Mouse (Mus musculus) cortical plate, adult 2 months (tissue): Measurements from ENCODE around the gene Eya3. TPM values are rescaled to one million over a fixed set of nuclear protein-coding genes. Genes with fewer than 3 reads are reported as not detected.

Experiments used
- H3K27ac ChIP-seq: fragments of 200-500 bp; 2 replicates; pipeline ENCODE4 v1.5.1; 2012; ENCODE audit warnings: low read length, control low read depth, inconsistent platforms; ENCODE audit not compliant: insufficient read depth
- H3K4me1 ChIP-seq: fragments of 200-500 bp; 2 replicates; pipeline ENCODE4 v1.6.1; 2011; ENCODE audit warnings: low read length; ENCODE audit not compliant: control insufficient read depth, insufficient read depth
- H3K4me3 ChIP-seq: fragments of 200-500 bp; 2 replicates; pipeline ENCODE4 v1.5.1; 2011; ENCODE audit warnings: mild to moderate bottlenecking, low read length, control low read depth; ENCODE audit not compliant: insufficient read depth
- CTCF ChIP-seq: fragments of 200-500 bp; IDR thresholded peaks from 2 replicates; pipeline ENCODE4 v1.5.1; 2011; ENCODE audit warnings: mild to moderate bottlenecking, control low read depth, low read length; ENCODE audit not compliant: insufficient read depth; ENCODE audit errors: extremely low read depth
- POLR2A ChIP-seq: fragments of 200-500 bp; IDR thresholded peaks from 2 replicates; pipeline ENCODE4 v1.6.1; 2011; ENCODE audit warnings: mild to moderate bottlenecking, low read length, control low read depth; ENCODE audit not compliant: insufficient read depth; ENCODE audit errors: extremely low read depth
- polyA plus RNA-seq: library from polyadenylated mRNA; depleted of rRNA; stranded (reverse); fragments of >200 nt; gene quantifications from 2 replicates; pipeline ENCODE4 v1.2.3, GENCODE M21; 2012

Gene Eya3
- polyA plus RNA-seq, 1 experiment, result 25.5 TPM

DNA sequence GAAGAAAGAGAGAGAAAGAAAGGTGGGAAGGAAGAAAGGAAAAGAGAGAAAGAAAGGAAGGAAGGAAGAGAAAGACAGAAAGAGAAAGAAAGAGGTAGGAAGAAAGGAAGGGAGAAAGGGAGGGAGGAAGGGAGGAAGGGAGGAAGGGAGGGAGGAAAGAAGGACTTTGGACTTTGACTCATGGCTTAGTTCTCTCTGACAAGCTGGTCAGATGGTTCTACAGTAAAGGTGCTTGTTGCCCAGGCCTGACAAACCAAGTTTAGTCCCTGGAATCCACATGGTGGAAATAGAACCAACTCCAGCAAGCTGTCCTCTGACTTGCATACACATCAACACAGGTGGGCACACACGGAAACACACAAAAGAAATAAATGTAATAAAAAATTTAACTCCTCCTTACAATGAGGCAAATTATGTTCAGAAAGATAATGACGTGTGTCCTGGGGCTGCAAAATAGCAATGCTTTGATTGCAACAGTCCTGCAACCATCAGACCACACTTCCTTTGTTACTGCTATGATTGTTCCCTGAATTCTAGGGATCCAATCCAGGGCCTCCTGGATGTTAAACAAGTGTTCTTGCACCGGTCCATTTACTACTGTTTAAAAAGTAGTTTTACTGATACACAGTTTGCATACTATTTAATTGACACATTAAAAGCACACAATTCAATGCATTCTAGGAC, 28.3 kb upstream of the Eya3 start:
- no peak overlapping the region for H3K4me3 ChIP-seq
- TF ChIP-seq CTCF (no peak), POLR2A (no peak)
- 0 out of 2 replicates have a peak, but pooled peaks cover 2% of the 10 kb centered on the region for H3K4me1 ChIP-seq
- H3K27ac ChIP-seq, result no peak overlapping the region

DNA sequence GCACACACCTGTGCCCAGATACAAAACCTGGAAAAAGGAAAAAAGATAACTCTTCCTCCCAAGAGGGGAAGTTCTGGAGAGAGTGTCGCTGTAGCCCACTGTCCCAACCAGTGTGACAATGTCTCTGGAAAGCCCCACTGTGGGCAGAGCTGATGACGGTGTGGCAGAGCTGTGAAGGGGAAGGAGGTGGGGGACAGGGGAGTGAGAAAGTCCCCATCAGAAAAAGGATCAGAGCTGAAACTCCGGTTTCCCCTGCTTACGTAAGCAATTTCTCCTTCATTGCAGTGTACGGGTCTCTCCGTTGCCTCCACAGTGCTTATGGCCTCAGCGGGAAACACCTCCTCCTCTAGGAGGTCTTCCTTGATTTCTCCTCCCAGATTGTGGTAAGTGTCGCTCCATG, 27.5 kb upstream of the Eya3 start:
- Histone ChIP-seq H3K4me1 (no peaks in the 10 kb centered on the region), H3K27ac (no peak overlapping the region), H3K4me3 (no peak overlapping the region)
- TF ChIP-seq POLR2A, result no peak
- no peak for TF ChIP-seq CTCF

DNA sequence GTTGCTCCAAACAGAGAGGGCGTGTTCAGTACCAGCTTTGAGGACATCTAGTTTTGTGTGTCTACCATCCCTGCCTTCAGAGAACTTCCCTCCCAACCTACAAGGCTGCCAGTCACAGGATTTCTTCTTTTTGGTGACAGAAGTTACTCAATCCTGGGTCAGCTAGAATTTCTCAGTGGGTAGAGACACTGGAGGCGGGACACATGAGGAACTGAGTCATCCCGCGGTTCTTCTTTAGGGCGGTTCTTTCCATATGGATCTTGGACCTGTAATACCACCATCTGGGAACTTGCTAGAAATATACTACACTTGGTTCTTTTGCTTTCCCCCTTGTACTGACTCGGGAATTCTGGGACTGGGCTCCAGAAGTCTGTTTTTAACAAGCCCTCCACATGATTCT, 20.9 kb upstream of the Eya3 start:
- Histone ChIP-seq H3K4me1 (no peaks in the 10 kb centered on the region; the same call in 1 of the 2 replicates), H3K27ac (no peak overlapping the region), H3K4me3 (no peak overlapping the region)
- TF ChIP-seq CTCF, result no peak
- no peak for TF ChIP-seq POLR2A

DNA sequence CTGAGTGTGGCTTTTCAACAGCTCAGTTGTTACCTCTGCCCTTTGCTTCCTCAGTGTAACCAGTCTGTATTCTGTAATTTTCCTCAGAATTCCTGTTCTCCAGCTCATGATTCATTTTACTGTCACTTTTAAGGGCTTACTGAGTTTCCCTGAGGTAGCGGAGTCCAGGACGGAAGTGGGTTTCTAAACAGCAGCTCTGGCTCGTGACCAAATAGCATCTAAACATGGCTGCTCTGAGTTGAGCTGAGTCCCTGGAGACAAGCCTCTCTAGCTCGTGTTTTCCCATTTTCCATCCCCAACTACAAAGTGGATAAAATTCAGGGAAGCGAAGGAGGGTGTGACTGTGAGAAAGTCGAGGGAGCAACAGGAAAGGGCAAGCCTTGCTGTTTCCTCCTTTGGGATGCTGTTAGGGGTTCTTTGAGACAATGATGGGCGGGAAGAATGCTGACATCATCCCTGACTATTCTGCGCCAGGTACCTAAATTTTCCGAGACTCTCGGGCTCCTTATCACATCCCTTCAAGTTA, 19.9 kb upstream of the Eya3 start:
- Histone ChIP-seq H3K4me1 (no peaks in the 10 kb centered on the region; the same call in 1 of the 2 replicates), H3K27ac (peak overlapping the region; percentile 70; the same call in 1 of the 2 replicates), H3K4me3 (no peak overlapping the region)
- TF ChIP-seq CTCF, result no peak
- TF ChIP-seq POLR2A, result no peak

DNA sequence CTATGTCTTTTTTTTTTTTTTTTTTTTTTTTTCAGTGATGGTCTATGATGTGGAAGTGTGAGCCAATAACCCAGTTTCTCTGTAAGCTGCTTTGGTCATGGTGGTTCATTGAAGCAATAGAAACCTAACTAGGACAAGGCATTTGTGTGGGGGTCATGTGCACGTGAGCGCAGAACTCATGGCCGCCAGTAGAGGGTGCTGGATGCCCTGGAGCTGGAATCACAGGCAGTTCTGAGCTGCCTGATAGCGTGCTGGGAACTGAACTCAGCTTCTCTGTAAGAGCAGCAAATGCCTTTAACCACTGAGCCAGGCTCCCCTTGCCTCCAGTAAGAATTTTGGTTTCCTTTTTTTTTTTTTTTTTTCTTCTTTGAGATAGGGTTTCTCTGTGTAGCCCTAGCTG, 18.7 kb upstream of the Eya3 start:
- Histone ChIP-seq H3K4me3 (no peak overlapping the region), H3K27ac (no peak overlapping the region), H3K4me1 (no peaks in the 10 kb centered on the region; the same call in 1 of the 2 replicates)
- TF ChIP-seq POLR2A (no peak), CTCF (no peak)

DNA sequence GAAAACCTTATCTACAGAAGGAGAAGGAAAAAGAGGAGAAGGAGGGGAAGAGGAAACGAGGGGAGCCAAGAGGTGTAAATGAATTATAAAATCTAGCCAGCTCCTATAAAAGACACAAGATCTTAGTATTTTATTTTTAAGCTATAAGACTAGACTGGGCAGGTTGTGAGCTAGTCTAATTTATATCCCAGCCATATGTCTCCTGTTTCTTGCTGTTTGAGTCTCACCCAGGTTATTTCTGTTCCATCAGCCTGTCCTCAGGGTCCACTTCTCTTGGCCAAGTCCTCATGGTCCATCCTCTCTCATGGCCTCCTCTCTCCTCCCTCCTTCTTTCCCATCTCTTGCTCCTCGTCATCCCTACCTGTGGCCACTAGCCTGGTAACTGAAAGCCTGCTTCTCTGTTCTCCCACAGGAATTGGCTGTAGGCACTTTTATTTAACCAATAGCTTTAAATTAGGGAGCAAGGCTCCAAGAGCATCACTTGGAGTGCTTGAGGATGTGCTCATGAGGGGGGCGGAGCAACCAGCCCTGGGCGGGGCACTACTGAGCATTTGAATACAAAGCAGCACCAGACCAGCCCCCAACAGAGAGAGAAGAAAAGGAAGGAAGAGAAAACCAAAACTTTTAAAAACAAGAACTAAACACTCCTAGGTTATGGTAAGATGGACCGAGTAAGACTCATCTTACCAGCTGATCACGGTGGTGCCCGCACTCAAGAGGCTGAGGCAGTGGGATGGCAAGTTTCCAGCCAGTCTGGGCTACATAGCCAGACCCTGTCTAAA, 17.3 kb upstream of the Eya3 start:
- TF ChIP-seq POLR2A (no peak), CTCF (no peak)
- H3K27ac ChIP-seq, result no peak overlapping the region
- no peaks in the 10 kb centered on the region; the same call in 1 of the 2 replicates for H3K4me1 ChIP-seq
- H3K4me3 ChIP-seq, result no peak overlapping the region

DNA sequence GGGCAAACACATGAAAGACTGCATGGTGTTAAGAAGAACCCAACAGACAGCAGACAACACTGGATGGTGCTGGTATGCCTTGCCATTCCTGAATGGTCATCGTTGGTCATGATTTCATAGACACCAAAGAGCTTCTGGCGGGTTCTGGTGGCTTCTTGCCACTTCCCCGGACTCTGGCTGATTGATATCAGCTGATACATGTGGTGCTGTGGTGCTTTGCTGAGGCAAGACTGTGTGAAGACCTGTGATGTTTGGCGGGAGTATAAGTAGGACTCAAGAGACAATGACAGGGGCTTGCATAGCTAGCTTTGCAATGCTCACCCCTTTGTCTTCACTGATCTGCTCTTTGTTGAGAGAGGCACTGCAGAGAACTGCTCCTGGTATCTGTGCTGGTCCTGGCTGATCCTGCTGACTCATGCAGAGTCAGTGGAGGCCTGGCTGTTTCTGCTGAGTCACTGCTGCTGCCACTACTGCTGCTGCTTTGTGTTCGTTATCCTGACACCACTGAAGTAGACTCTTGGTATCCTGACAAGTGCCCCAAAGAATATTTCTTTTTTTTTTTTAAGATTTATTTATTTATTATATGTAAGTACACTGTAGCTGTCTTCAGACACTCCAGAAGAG, 14.6 kb upstream of the Eya3 start:
- Histone ChIP-seq H3K27ac (no peak overlapping the region), H3K4me1 (no peaks in the 10 kb centered on the region), H3K4me3 (no peak overlapping the region)
- TF ChIP-seq CTCF (no peak), POLR2A (no peak)

DNA sequence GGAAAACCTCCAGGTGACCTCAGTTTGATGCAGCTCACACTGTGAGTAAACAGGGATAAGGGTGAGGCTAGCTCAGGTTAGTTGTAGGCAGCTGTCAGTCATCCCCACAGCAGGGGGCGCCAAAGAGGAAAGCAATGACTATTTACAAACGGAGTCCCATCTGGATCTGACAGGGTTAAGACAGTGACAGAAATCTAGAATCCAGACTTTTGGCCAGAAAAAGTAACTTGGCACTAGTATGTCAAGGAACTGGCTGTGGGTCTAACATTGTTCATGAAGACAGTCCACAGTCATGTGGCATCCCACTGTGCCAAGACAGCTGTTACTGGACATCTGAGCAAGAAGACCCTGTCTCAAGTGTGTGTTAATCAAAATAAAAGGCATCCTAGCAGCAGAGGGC, 10.0 kb upstream of the Eya3 start:
- TF ChIP-seq POLR2A (no peak), CTCF (0 out of 2 replicates have a peak, but pooled peaks have one; percentile 15)
- H3K4me1 ChIP-seq, result no peaks in the 10 kb centered on the region
- no peak overlapping the region for H3K4me3 ChIP-seq
- no peak overlapping the region for H3K27ac ChIP-seq

DNA sequence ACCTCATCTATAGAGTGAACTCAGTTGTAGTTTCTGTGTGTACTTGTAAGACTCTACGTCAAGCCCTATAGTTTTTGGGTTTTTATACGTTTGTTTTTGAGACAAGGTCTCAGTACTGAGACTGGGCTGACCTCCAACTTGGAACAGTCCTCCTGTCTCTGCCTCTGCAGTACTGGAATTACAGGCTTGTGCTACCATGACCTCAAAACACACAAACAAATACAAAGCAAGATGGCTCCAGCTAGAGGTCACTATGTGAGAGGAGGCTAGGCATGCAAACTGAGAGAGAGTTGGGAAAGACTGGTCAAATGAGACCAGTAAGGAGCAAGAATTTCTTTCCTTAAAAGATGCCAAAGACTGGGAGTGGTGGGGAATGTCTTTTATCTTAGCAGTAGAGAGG, 2.8 kb upstream of the Eya3 start:
- H3K4me3 ChIP-seq, result no peak overlapping the region
- no peak overlapping the region for H3K27ac ChIP-seq
- no peaks in the 10 kb centered on the region for H3K4me1 ChIP-seq
- TF ChIP-seq CTCF, result no peak
- no peak for TF ChIP-seq POLR2A

DNA sequence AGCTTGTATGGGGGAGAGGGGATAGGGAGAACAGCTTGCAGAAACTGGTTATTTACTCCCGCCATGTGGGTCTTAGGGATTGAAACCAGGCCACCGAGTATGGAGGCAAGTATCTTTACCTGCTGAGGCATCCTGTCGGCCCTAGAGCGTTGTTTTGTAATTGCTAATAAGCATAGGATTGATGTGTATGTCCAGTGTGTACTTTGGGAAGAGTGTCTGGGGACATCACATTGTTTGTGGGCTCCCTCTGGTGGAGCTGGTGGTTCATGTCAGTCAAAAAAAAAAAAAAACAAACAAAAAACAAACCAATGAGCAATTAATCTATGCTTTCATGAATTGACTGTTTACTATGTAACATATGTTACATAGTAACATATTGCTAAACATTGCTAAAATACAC, 2.2 kb upstream of the Eya3 start:
- Histone ChIP-seq H3K4me3 (no peak overlapping the region), H3K4me1 (no peaks in the 10 kb centered on the region), H3K27ac (no peak overlapping the region)
- TF ChIP-seq CTCF, result peak; percentile 61
- TF ChIP-seq POLR2A, result no peak

DNA sequence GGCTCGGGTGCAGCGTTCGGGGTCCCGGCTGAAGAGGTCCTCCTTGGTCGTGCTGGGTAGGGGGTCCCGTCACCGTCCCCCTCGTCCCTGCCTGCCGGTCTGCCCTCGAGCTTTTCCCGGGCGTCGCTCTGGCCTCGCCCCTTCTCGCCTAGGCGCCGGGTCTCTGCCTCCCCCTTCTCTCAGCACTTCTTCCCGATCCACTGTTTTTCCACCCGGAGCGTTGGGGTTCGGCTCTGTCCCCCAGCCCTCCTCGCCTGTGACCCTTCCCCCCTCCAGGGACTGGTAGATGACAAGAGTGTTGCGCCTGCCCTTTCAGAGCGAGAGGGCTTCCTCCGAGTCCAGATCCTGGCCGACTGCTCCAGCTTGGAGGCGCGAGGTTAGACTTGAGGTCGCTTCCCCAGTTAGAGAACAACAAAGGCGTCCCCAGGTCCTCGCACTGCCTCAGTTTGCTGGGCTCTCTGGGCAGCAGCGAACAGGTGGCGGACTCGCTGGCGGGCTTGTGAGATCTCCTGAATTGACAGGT, 465 bp downstream of the Eya3 start:
- Histone ChIP-seq H3K4me1 (no peaks in the 10 kb centered on the region), H3K27ac (no peak overlapping the region), H3K4me3 (peak overlapping the region; percentile 56)
- TF ChIP-seq CTCF, result no peak
- no peak for TF ChIP-seq POLR2A
